In the genomic region with DNA sequence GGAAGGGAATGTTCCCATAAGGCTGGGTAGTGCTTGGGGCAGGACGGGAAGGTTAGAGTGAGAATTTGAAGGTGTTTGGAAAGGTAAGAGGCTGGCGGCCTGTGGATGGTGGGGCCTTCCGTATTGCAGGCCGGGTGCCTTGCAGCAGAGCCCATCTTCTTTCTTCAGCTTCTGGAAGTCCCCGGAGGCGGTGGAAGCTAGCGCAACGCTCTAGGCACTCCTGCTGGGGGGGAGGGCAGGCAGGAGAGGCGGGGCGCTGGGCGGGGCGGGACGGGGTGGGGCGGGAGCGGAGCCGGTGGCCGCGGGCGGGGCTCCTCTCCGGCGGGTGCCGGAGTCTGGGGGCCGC, we compare ENCODE assay signal across 9 mouse cellular contexts. TPM values are rescaled to one million over a fixed set of nuclear protein-coding genes. Genes with fewer than 3 reads are reported as not detected.
A peak's percentile ranks its signal among the peaks of the same experiment; 100 is the strongest.
DNase-seq lines count a peak whose midpoint lies in the region; ATAC-seq and TF ChIP-seq lines count a peak whose summit lies in the region.
"Had no signal": no experiment of that assay in that cellular context is flagged by ENCODE, and none has a peak within 500 bp of the region (broad histone marks: within the 10 kb centered on the region; RNA-seq: fewer than 3 reads in every experiment).

No protein-coding gene starts in this region.

- no peak for TF ChIP-seq CTCF in heart, postnatal 0 days (IDR thresholded peaks at IDR 0.05; ENCODE audit: low read depth)

- H3K4me2 ChIP-seq in heart, postnatal 0 days (ENCODE audit: low read depth, low read length), result peak overlapping the region; percentile 47; the same call in 1 of the 2 replicates
- H3K4me2 ChIP-seq in hindbrain, embryonic 15.5 days, result peak overlapping the region; percentile 62
- H3K4me2 ChIP-seq in liver, embryonic 15.5 days, result peak overlapping the region; percentile 62

- DNase-seq in heart, postnatal 0 days (ENCODE audit: low spot score), result no peak
- DNase-seq in heart, adult 8-10 months (ENCODE audit: low spot score), result no peak
- DNase-seq in cerebellum, postnatal 10 days, result peak; percentile 72 to 74
- DNase-seq in kidney, adult 18-20 months, result no peak

- no peak overlapping the region for H3K9ac ChIP-seq in heart, postnatal 0 days (replicated peaks; ENCODE audit: low read depth, low read length)
- peak overlapping the region; percentile 55 for H3K9ac ChIP-seq in hindbrain, embryonic 15.5 days
- no peak overlapping the region for H3K9ac ChIP-seq in liver, embryonic 15.5 days

- no peaks in the 10 kb centered on the region for H3K4me1 ChIP-seq in heart, postnatal 0 days (ENCODE audit: control insufficient read depth, insufficient read depth)
- H3K4me1 ChIP-seq in hindbrain, embryonic 15.5 days (replicated peaks), result peaks cover 34% of the 10 kb centered on the region
- H3K4me1 ChIP-seq in liver, embryonic 15.5 days (replicated peaks), result peaks cover 5% of the 10 kb centered on the region

- no peak; the same call in 1 of the 2 replicates for ATAC-seq in heart, postnatal 0 days (ENCODE audit: insufficient read depth, low read depth)
- peak; percentile 67 for ATAC-seq in hindbrain, embryonic 15.5 days (ENCODE audit: low FRiP score, low read depth)
- no peak for ATAC-seq in liver, embryonic 15.5 days (ENCODE audit: insufficient read depth)
- ATAC-seq in erythroblast, adult 5-6 weeks (replicated peaks; ENCODE audit: low FRiP score, poor library complexity, severe bottlenecking), result no peak
- ATAC-seq in granulocyte monocyte progenitor cell, adult 5-6 weeks (replicated peaks; ENCODE audit: poor library complexity, severe bottlenecking), result no peak

- H3K27me3 ChIP-seq in heart, postnatal 0 days (ENCODE audit: control insufficient read depth, insufficient read depth, low read length), result peaks cover 26% of the 10 kb centered on the region
- 0 out of 2 replicates have a peak, but pooled peaks cover 8% of the 10 kb centered on the region for H3K27me3 ChIP-seq in hindbrain, embryonic 15.5 days
- peaks cover 40% of the 10 kb centered on the region for H3K27me3 ChIP-seq in liver, embryonic 15.5 days

- H3K9me3 ChIP-seq in heart, postnatal 0 days (replicated peaks; ENCODE audit: control insufficient read depth, low read length), result no peaks in the 10 kb centered on the region
- no peaks in the 10 kb centered on the region for H3K9me3 ChIP-seq in hindbrain, embryonic 15.5 days
- no peaks in the 10 kb centered on the region for H3K9me3 ChIP-seq in liver, embryonic 15.5 days (replicated peaks)
- H3K9me3 ChIP-seq: G1E had no signal

- H3K36me3 ChIP-seq in heart, postnatal 0 days (replicated peaks; ENCODE audit: control insufficient read depth, insufficient read depth, low read length), result no peaks in the 10 kb centered on the region
- no peaks in the 10 kb centered on the region for H3K36me3 ChIP-seq in hindbrain, embryonic 15.5 days
- H3K36me3 ChIP-seq in liver, embryonic 15.5 days (replicated peaks), result no peaks in the 10 kb centered on the region
- H3K36me3 ChIP-seq: G1E had no signal

- TF ChIP-seq EP300 in heart, postnatal 0 days (IDR thresholded peaks at IDR 0.05; ENCODE audit: low read depth), result no peak

- 2% methylated on average over 9 of the region's 23 CpGs for WGBS in heart, postnatal 0 days
- WGBS in hindbrain, embryonic 15.5 days, result under 1% methylated on average over 8 of the region's 23 CpGs
- WGBS in liver, embryonic 15.5 days (ENCODE audit: insufficient replicate concordance), result 2% methylated on average over 21 of the region's 23 CpGs

- H3K27ac ChIP-seq in heart, postnatal 0 days (ENCODE audit: low read depth), result no peak overlapping the region
- peak overlapping the region; percentile 80 for H3K27ac ChIP-seq in hindbrain, embryonic 15.5 days (replicated peaks)
- H3K27ac ChIP-seq in liver, embryonic 15.5 days (replicated peaks), result no peak overlapping the region

- peak overlapping the region; percentile 18; the same call in 1 of the 2 replicates for H3K4me3 ChIP-seq in heart, postnatal 0 days (ENCODE audit: low read depth, low read length)
- peak overlapping the region; percentile 45 for H3K4me3 ChIP-seq in hindbrain, embryonic 15.5 days
- H3K4me3 ChIP-seq in liver, embryonic 15.5 days (replicated peaks), result peak overlapping the region; percentile 20; the same call in 1 of the 2 replicates

RNA-seq across cellular contexts. Expression of gene Golga7b, which starts 8.0 kb away (rescaled TPM):
- total RNA-seq in heart, postnatal 0 days (2014; rRNA removed; ENCODE audit: low replicate concordance), result not detected in 2 replicates
- 0.23 and 0.30 TPM in 2 replicates for polyA plus RNA-seq in heart, postnatal 0 days (2015; fragmentation: Nextera tagmentation; extraction: Ambion mirVana)
- 1 to 10 TPM in 1 of 4 experiments, under 1 TPM in 3; 0.46 to 1.0 (median 0.75) TPM for total RNA-seq in heart, adult 8-10 months (2022)
- 61.7 and 68.4 TPM in 2 replicates for polyA plus RNA-seq in hindbrain, embryonic 15.5 days (2015; fragmentation: Nextera tagmentation; extraction: Ambion mirVana)
- polyA plus RNA-seq in liver, embryonic 15.5 days (2015; fragmentation: Nextera tagmentation; extraction: Ambion mirVana), result 0.05 TPM in 1 of 2 replicates, not detected in the other
- total RNA-seq in erythroblast, adult 5-6 weeks (2015; ENCODE audit: low replicate concordance), result not detected in 2 replicates
- total RNA-seq in erythroblast, adult 5-6 weeks (2017; ENCODE audit: low replicate concordance), result not detected in 2 replicates
- total RNA-seq in granulocyte monocyte progenitor cell, adult 5-6 weeks (2014; fragmentation: Nextera tagmentation), result not detected in 2 replicates
- not detected in 2 replicates for total RNA-seq in granulocyte monocyte progenitor cell, adult 5-6 weeks (2017)
- polyA plus RNA-seq: G1E had no signal

RNA-seq across cellular contexts. Expression of gene Sfrp5, which starts 53.4 kb away (rescaled TPM):
- 2.3 and 4.9 TPM in 2 replicates for total RNA-seq in heart, postnatal 0 days (2014; rRNA removed; ENCODE audit: low replicate concordance)
- polyA plus RNA-seq in heart, postnatal 0 days (2015; fragmentation: Nextera tagmentation; extraction: Ambion mirVana), result 1.7 and 1.8 TPM in 2 replicates
- 10 to 100 TPM in 1 of 4 experiments, 1 to 10 TPM in 3; 5.6 to 11.1 (median 6.1) TPM for total RNA-seq in heart, adult 8-10 months (2022)
- 3.2 and 4.0 TPM in 2 replicates for polyA plus RNA-seq in hindbrain, embryonic 15.5 days (2015; fragmentation: Nextera tagmentation; extraction: Ambion mirVana)
- 0.12 TPM in 1 of 2 replicates, not detected in the other for polyA plus RNA-seq in liver, embryonic 15.5 days (2015; fragmentation: Nextera tagmentation; extraction: Ambion mirVana)
- total RNA-seq in erythroblast, adult 5-6 weeks (2015; ENCODE audit: low replicate concordance), result not detected in 2 replicates
- total RNA-seq in erythroblast, adult 5-6 weeks (2017; ENCODE audit: low replicate concordance), result not detected in 2 replicates
- not detected in 2 replicates for total RNA-seq in granulocyte monocyte progenitor cell, adult 5-6 weeks (2014; fragmentation: Nextera tagmentation)
- total RNA-seq in granulocyte monocyte progenitor cell, adult 5-6 weeks (2017), result not detected in 2 replicates
- total RNA-seq: G1E had no signal
- polyA plus RNA-seq: G1E had no signal

Comparison
In these comparisons a context has a peak if more than half of its experiments do, and no peak if none do; other contexts are left out.
1. DNase-seq: peak in cerebellum, postnatal 10 days (2 of 2); none in heart, postnatal 0 days (single experiment), heart, adult 8-10 months (single experiment) and kidney, adult 18-20 months (single experiment).
2. Peak in every context shown above with its lines, with median percentiles within 50 percentile points of each other: H3K4me2 ChIP-seq and H3K4me3 ChIP-seq.